Mouse (Mus musculus): ENCODE measurements around the gene Junb.
A peak's percentile ranks its signal among the peaks of the same experiment; 100 is the strongest.

Junb gene

GRCm38 (mm10) chr8:84937620-84938485 is 40.7 kb downstream of the Junb start:
- DNase-seq (ENCODE audit: low read depth, low spot score) = no peak

- no peak for DNase-seq (ENCODE audit: low read depth, low spot score)
Measured at GRCm38 (mm10) chr8:84936962-84937546, 41.5 kb downstream of the Junb start, which contains the start of gene Mast1. TSS of gene Mast1 (minus strand) at chr8:84937359.

- no peak for DNase-seq (ENCODE audit: low read depth, low spot score)
Measured at GRCm38 (mm10) chr8:84936041-84936961, 42.2 kb downstream of the Junb start.

GRCm38 (mm10) chr8:84935489-84935888 is 43.0 kb downstream of the Junb start:
- no peak for DNase-seq (ENCODE audit: low read depth, low spot score)

- DNase-seq (ENCODE audit: low read depth, low spot score) = peak; percentile 76
Measured at GRCm38 (mm10) chr8:84934860-84935259, 43.7 kb downstream of the Junb start.

- no peak for DNase-seq (ENCODE audit: low read depth, low spot score)
Measured at GRCm38 (mm10) chr8:84933767-84934559, 44.6 kb downstream of the Junb start.

GRCm38 (mm10) chr8:84930582-84930981 is 47.9 kb downstream of the Junb start:
- DNase-seq (ENCODE audit: low read depth, low spot score) = no peak

GRCm38 (mm10) chr8:84928456-84929306 is 49.8 kb downstream of the Junb start:
- DNase-seq (ENCODE audit: low read depth, low spot score) = peak; percentile 61

GRCm38 (mm10) chr8:84927513-84927912 is 51.0 kb downstream of the Junb start:
- DNase-seq (ENCODE audit: low read depth, low spot score) = no peak

- no peak for DNase-seq (ENCODE audit: low read depth, low spot score)
Measured at GRCm38 (mm10) chr8:84925557-84925956, 53.0 kb downstream of the Junb start.

Measured in forelimb bud, embryonic 11.5 days (tissue).